In genomic region chr17:88063980-88064346, GRCm38 (mm10) we compare ENCODE assay signal across 8 mouse cellular contexts. TPM values are rescaled to one million over a fixed set of nuclear protein-coding genes. Genes with fewer than 3 reads are reported as not detected.
DNase-seq lines count a peak whose midpoint lies in the region; ATAC-seq lines count a peak whose summit lies in the region.

No protein-coding gene starts in this region.

- H3K9ac ChIP-seq in forebrain, embryonic 11.5 days (ENCODE audit: low read length) = peak overlapping the region; percentile 94
- H3K9ac ChIP-seq in heart, embryonic 15.5 days = peak overlapping the region; percentile 93
- peak overlapping the region; percentile 99 for H3K9ac ChIP-seq in liver, embryonic 13.5 days
- peak overlapping the region; percentile 100 for H3K9ac ChIP-seq in neural tube, embryonic 11.5 days (ENCODE audit: low read length)
- H3K9ac ChIP-seq in stomach, embryonic 16.5 days (ENCODE audit: low read length) = peak overlapping the region; percentile 100

- no peaks in the 10 kb centered on the region; the same call in 1 of the 2 replicates for H3K4me1 ChIP-seq in brown adipose tissue, adult 24 weeks (ENCODE audit: control insufficient read depth, insufficient read depth, insufficient read length, low read length)
- no peaks in the 10 kb centered on the region; the same call in 1 of the 2 replicates for H3K4me1 ChIP-seq in forebrain, embryonic 11.5 days (replicated peaks; ENCODE audit: control insufficient read depth, insufficient read depth, low read length)
- peaks cover 14% of the 10 kb centered on the region for H3K4me1 ChIP-seq in heart, embryonic 15.5 days (replicated peaks)
- H3K4me1 ChIP-seq in liver, embryonic 13.5 days (replicated peaks) = peaks cover 42% of the 10 kb centered on the region
- H3K4me1 ChIP-seq in neural tube, embryonic 11.5 days (ENCODE audit: control insufficient read depth, insufficient read depth, low read length) = 0 out of 2 replicates have a peak, but pooled peaks cover 2% of the 10 kb centered on the region
- H3K4me1 ChIP-seq in stomach, embryonic 16.5 days (ENCODE audit: control insufficient read depth, insufficient read depth, low read length) = peaks cover 13% of the 10 kb centered on the region

- WGBS in forebrain, embryonic 11.5 days = under 1% methylated on average over 23 of the region's 23 CpGs
- WGBS in heart, embryonic 15.5 days = under 1% methylated on average over 23 of the region's 23 CpGs
- WGBS in liver, embryonic 13.5 days (ENCODE audit: insufficient replicate concordance) = under 1% methylated on average over 23 of the region's 23 CpGs
- whole genome bisulfite sequencing in neural tube, embryonic 11.5 days = under 1% methylated on average over 23 of the region's 23 CpGs
- 0% methylated on average over 23 of the region's 23 CpGs for WGBS in stomach, embryonic 16.5 days

- H3K27ac ChIP-seq in brown adipose tissue, adult 24 weeks (replicated peaks; ENCODE audit: low read depth, low read length) = peak overlapping the region; percentile 67; the same call in 1 of the 2 replicates
- H3K27ac ChIP-seq in forebrain, embryonic 11.5 days (ENCODE audit: low read depth, low read length) = peak overlapping the region; percentile 100; the same call in 1 of the 2 replicates
- H3K27ac ChIP-seq in heart, embryonic 15.5 days = peak overlapping the region; percentile 100
- peak overlapping the region; percentile 98 for H3K27ac ChIP-seq in liver, embryonic 13.5 days
- H3K27ac ChIP-seq in neural tube, embryonic 11.5 days (ENCODE audit: low read depth, low read length) = peak overlapping the region; percentile 100
- H3K27ac ChIP-seq in stomach, embryonic 16.5 days (ENCODE audit: low read length) = peak overlapping the region; percentile 100

- ATAC-seq in forebrain, embryonic 11.5 days (replicated peaks; ENCODE audit: low FRiP score) = peak; percentile 11; the same call in 1 of the 2 replicates
- no peak for ATAC-seq in heart, embryonic 15.5 days (replicated peaks; ENCODE audit: insufficient number of reproducible peaks, insufficient read depth, low FRiP score, low read depth)
- ATAC-seq in liver, embryonic 13.5 days (ENCODE audit: low read depth) = no peak
- peak; percentile 2; the same call in 1 of the 2 replicates for ATAC-seq in neural tube, embryonic 11.5 days (ENCODE audit: insufficient read depth, low FRiP score, low TSS enrichment)
- no peak for ATAC-seq in stomach, embryonic 16.5 days (ENCODE audit: insufficient read depth, low FRiP score)

- peak overlapping the region; percentile 94 for H3K4me3 ChIP-seq in brown adipose tissue, adult 24 weeks (ENCODE audit: insufficient read depth, low read depth, low read length)
- H3K4me3 ChIP-seq in forebrain, embryonic 11.5 days (ENCODE audit: low read depth, low read length) = peak overlapping the region; percentile 99
- peak overlapping the region; percentile 85 for H3K4me3 ChIP-seq in heart, embryonic 15.5 days
- peak overlapping the region; percentile 98 for H3K4me3 ChIP-seq in liver, embryonic 13.5 days (replicated peaks)
- peak overlapping the region; percentile 100 for H3K4me3 ChIP-seq in neural tube, embryonic 11.5 days (ENCODE audit: low read depth, low read length)
- H3K4me3 ChIP-seq in stomach, embryonic 16.5 days (replicated peaks; ENCODE audit: low read length) = peak overlapping the region; percentile 98

- peak; percentile 58 to 70 for DNase-seq in CD8-positive naive resting alpha-beta T cell, adult 2 months (ENCODE audit: low read depth in 2 of 2, low spot score in 2 of 2)
- peak; percentile 80 for DNase-seq in forebrain, embryonic 11.5 days (ENCODE audit: low spot score)
- DNase-seq in kidney, postnatal 10 days = peak; percentile 74
- DNase-seq in liver, embryonic 13.5 days = peak; percentile 53
- DNase-seq in neural tube, embryonic 11.5 days (ENCODE audit: low spot score) = peak; percentile 77

- H3K27me3 ChIP-seq in forebrain, embryonic 11.5 days (ENCODE audit: control insufficient read depth, insufficient read depth, low read length) = no peaks in the 10 kb centered on the region
- no peaks in the 10 kb centered on the region for H3K27me3 ChIP-seq in heart, embryonic 15.5 days
- H3K27me3 ChIP-seq in liver, embryonic 13.5 days = no peaks in the 10 kb centered on the region
- no peaks in the 10 kb centered on the region for H3K27me3 ChIP-seq in neural tube, embryonic 11.5 days (ENCODE audit: control insufficient read depth, insufficient read depth, low read length)
- no peaks in the 10 kb centered on the region for H3K27me3 ChIP-seq in stomach, embryonic 16.5 days (ENCODE audit: control insufficient read depth, insufficient read depth, low read length)

- no peaks in the 10 kb centered on the region for H3K9me3 ChIP-seq in forebrain, embryonic 11.5 days (ENCODE audit: control insufficient read depth, low read length)
- no peaks in the 10 kb centered on the region for H3K9me3 ChIP-seq in heart, embryonic 15.5 days (replicated peaks)
- H3K9me3 ChIP-seq in liver, embryonic 13.5 days (replicated peaks) = no peaks in the 10 kb centered on the region
- H3K9me3 ChIP-seq in neural tube, embryonic 11.5 days (ENCODE audit: control insufficient read depth, low read length) = no peaks in the 10 kb centered on the region
- no peaks in the 10 kb centered on the region for H3K9me3 ChIP-seq in stomach, embryonic 16.5 days (replicated peaks; ENCODE audit: control insufficient read depth, low read length)

- peak overlapping the region; percentile 73 for H3K4me2 ChIP-seq in forebrain, embryonic 11.5 days (ENCODE audit: low read depth, low read length, severe bottlenecking)
- peak overlapping the region; percentile 67 for H3K4me2 ChIP-seq in heart, embryonic 15.5 days
- H3K4me2 ChIP-seq in liver, embryonic 13.5 days = peak overlapping the region; percentile 91
- peak overlapping the region; percentile 54 for H3K4me2 ChIP-seq in neural tube, embryonic 11.5 days (ENCODE audit: low read depth)
- H3K4me2 ChIP-seq in stomach, embryonic 16.5 days (ENCODE audit: low read depth, low read length) = peak overlapping the region; percentile 89

- no peaks in the 10 kb centered on the region for H3K36me3 ChIP-seq in forebrain, embryonic 11.5 days (ENCODE audit: control insufficient read depth, insufficient read depth, low read length)
- no peaks in the 10 kb centered on the region for H3K36me3 ChIP-seq in heart, embryonic 15.5 days
- 0 out of 2 replicates have a peak, but pooled peaks cover 4% of the 10 kb centered on the region for H3K36me3 ChIP-seq in liver, embryonic 13.5 days
- H3K36me3 ChIP-seq in neural tube, embryonic 11.5 days (ENCODE audit: control insufficient read depth, insufficient read depth, low read length) = no peaks in the 10 kb centered on the region
- H3K36me3 ChIP-seq in stomach, embryonic 16.5 days (ENCODE audit: control insufficient read depth, insufficient read depth, low read length) = no peaks in the 10 kb centered on the region

RNA-seq across cellular contexts. Expression of gene Fbxo11, which starts 1.1 kb away (rescaled TPM):
- 38.8 and 48.5 TPM in 2 replicates for polyA plus RNA-seq in brown adipose tissue, adult 24 weeks (2012; ENCODE audit: insufficient read depth, insufficient read length, missing spikeins)
- 40.0 and 41.1 TPM in 2 replicates for polyA plus RNA-seq in forebrain, embryonic 11.5 days (2014; fragmentation: Nextera tagmentation; extraction: Ambion mirVana)
- polyA plus RNA-seq in heart, embryonic 15.5 days (2015; fragmentation: Nextera tagmentation; extraction: Ambion mirVana) = 11.3 and 12.5 TPM in 2 replicates
- polyA plus RNA-seq in liver, embryonic 13.5 days (2015; fragmentation: Nextera tagmentation; extraction: Ambion mirVana) = 3.0 and 4.0 TPM in 2 replicates
- polyA plus RNA-seq in neural tube, embryonic 11.5 days (2014; fragmentation: Nextera tagmentation; extraction: Ambion mirVana) = 39.8 and 40.4 TPM in 2 replicates
- 11.9 and 12.4 TPM in 2 replicates for polyA plus RNA-seq in stomach, embryonic 16.5 days (2015; fragmentation: Nextera tagmentation; extraction: Ambion mirVana)

Comparison
In these comparisons a context has a peak if more than half of its experiments do, and no peak if none do; other contexts are left out.
1. ATAC-seq: peak in forebrain, embryonic 11.5 days (single experiment) and neural tube, embryonic 11.5 days (single experiment); none in heart, embryonic 15.5 days (single experiment), liver, embryonic 13.5 days (single experiment) and stomach, embryonic 16.5 days (single experiment).
2. Peak in every context shown above with its lines, with median percentiles within 50 percentile points of each other: DNase-seq, H3K27ac ChIP-seq, H3K4me3 ChIP-seq, H3K4me2 ChIP-seq and H3K9ac ChIP-seq.